In genomic region chr17:69563165-69563564, GRCm38 (mm10) we compare ENCODE assay signal across 8 mouse cellular contexts.
A peak's percentile ranks its signal among the peaks of the same experiment; 100 is the strongest.
DNase-seq lines count a peak whose midpoint lies in the region; ATAC-seq and TF ChIP-seq lines count a peak whose summit lies in the region.

No protein-coding gene starts in this region.

- no peak for TF ChIP-seq POLR2A in MEL (IDR thresholded peaks at IDR 0.05; ENCODE audit: control insufficient read depth in 1 of 2, insufficient read depth in 1 of 2, low read depth in 1 of 2, low read length in 2 of 2, poor library complexity in 1 of 2)

- peak; percentile 58 for TF ChIP-seq RAD21 in MEL (IDR thresholded peaks at IDR 0.05; ENCODE audit: low read depth, low read length)

- no peak overlapping the region for H3K27ac ChIP-seq in MEL (ENCODE audit: control insufficient read depth, low read depth, low read length)
- H3K27ac ChIP-seq in forebrain, embryonic 13.5 days = no peak overlapping the region
- no peak overlapping the region for H3K27ac ChIP-seq in intestine, embryonic 16.5 days (ENCODE audit: low read length)
- no peak overlapping the region for H3K27ac ChIP-seq in midbrain, embryonic 16.5 days (ENCODE audit: low read length)

- peak; percentile 94 for ATAC-seq in forebrain, embryonic 13.5 days
- ATAC-seq in intestine, embryonic 16.5 days = peak; percentile 70
- ATAC-seq in midbrain, embryonic 16.5 days = peak; percentile 90

- WGBS in forebrain, embryonic 13.5 days = 12% methylated on average over 4 of the region's 4 CpGs
- 14% methylated on average over 4 of the region's 4 CpGs for WGBS in intestine, embryonic 16.5 days
- WGBS in midbrain, embryonic 16.5 days = 9% methylated on average over 4 of the region's 4 CpGs

- no peak for TF ChIP-seq EP300 in MEL (IDR thresholded peaks at IDR 0.05; ENCODE audit: low read depth in 1 of 2, low read length in 2 of 2)

- H3K9ac ChIP-seq in MEL (ENCODE audit: control insufficient read depth, low read depth, low read length, poor library complexity, severe bottlenecking) = no peak overlapping the region
- H3K9ac ChIP-seq in forebrain, embryonic 13.5 days = no peak overlapping the region
- no peak overlapping the region for H3K9ac ChIP-seq in intestine, embryonic 16.5 days (ENCODE audit: low read depth, low read length)
- H3K9ac ChIP-seq in midbrain, embryonic 16.5 days (ENCODE audit: low read depth, low read length) = no peak overlapping the region

- H3K4me3 ChIP-seq in MEL (ENCODE audit: control insufficient read depth in 1 of 2, insufficient read depth in 1 of 2, low read depth in 2 of 2, low read length in 2 of 2) = no peak overlapping the region
- H3K4me3 ChIP-seq in forebrain, embryonic 13.5 days = no peak overlapping the region
- no peak overlapping the region for H3K4me3 ChIP-seq in intestine, embryonic 16.5 days (ENCODE audit: low read length)
- H3K4me3 ChIP-seq in midbrain, embryonic 16.5 days (ENCODE audit: low read depth, low read length) = no peak overlapping the region

- peak; percentile 43 for DNase-seq in MEL (ENCODE audit: low read depth, low spot score)
- DNase-seq in brain, embryonic 18.5 days (ENCODE audit: low read depth, low spot score) = peak; percentile 55
- peak; percentile 33 to 68 for DNase-seq in left cerebral cortex, postnatal 10 days (ENCODE audit: extremely low spot score in 1 of 2, low spot score in 2 of 2)
- peak; percentile 41 for DNase-seq in telencephalon, adult 2 months (ENCODE audit: low read depth, low spot score)
- no peak for DNase-seq in thymus, postnatal 36 days

- no peaks in the 10 kb centered on the region for H3K9me3 ChIP-seq in MEL (replicated peaks; ENCODE audit: insufficient read depth, low read length)
- no peaks in the 10 kb centered on the region for H3K9me3 ChIP-seq in forebrain, embryonic 13.5 days (replicated peaks)
- no peaks in the 10 kb centered on the region for H3K9me3 ChIP-seq in intestine, embryonic 16.5 days (ENCODE audit: control insufficient read depth, low read length)
- H3K9me3 ChIP-seq in midbrain, embryonic 16.5 days (replicated peaks; ENCODE audit: control insufficient read depth, low read length, poor library complexity, severe bottlenecking) = no peaks in the 10 kb centered on the region

- intact Hi-C loops in left cerebral cortex, postnatal 10 days (cut with DNase I) = loop anchor here (10.0 kb wide), 2 partner anchors 782 to 862 kb away; no protein-coding TSS in a partner anchor

- H3K79me2 ChIP-seq in MEL (ENCODE audit: control insufficient read depth, insufficient read depth, low read length, poor library complexity) = no peaks in the 10 kb centered on the region

- no peaks in the 10 kb centered on the region for H3K36me3 ChIP-seq in MEL (ENCODE audit: control insufficient read depth in 1 of 2, insufficient read depth in 2 of 2, low read length in 2 of 2)
- H3K36me3 ChIP-seq in forebrain, embryonic 13.5 days (ENCODE audit: poor library complexity, severe bottlenecking) = no peaks in the 10 kb centered on the region
- H3K36me3 ChIP-seq in intestine, embryonic 16.5 days (ENCODE audit: control insufficient read depth, insufficient read depth, low read length) = no peaks in the 10 kb centered on the region
- H3K36me3 ChIP-seq in midbrain, embryonic 16.5 days (ENCODE audit: control insufficient read depth, insufficient read depth, low read length) = no peaks in the 10 kb centered on the region

- H3K4me2 ChIP-seq in forebrain, embryonic 13.5 days = no peak overlapping the region
- H3K4me2 ChIP-seq in intestine, embryonic 16.5 days (ENCODE audit: low read depth, low read length) = no peak overlapping the region
- no peak overlapping the region for H3K4me2 ChIP-seq in midbrain, embryonic 16.5 days (ENCODE audit: low read length)

- TF ChIP-seq CTCF in MEL (IDR thresholded peaks at IDR 0.05 in 2 of 3, conservative IDR thresholded peaks at IDR 0.05 in 1 of 3; ENCODE audit: control insufficient read depth in 1 of 3, insufficient read depth in 1 of 3, low read depth in 2 of 3, low read length in 3 of 3, poor library complexity in 1 of 3, severe bottlenecking in 1 of 3) = peak; percentile 29 to 55 (median 52)

- no peaks in the 10 kb centered on the region for H3K4me1 ChIP-seq in MEL (ENCODE audit: control insufficient read depth in 1 of 2, insufficient read depth in 2 of 2, low read length in 2 of 2)
- no peaks in the 10 kb centered on the region for H3K4me1 ChIP-seq in forebrain, embryonic 13.5 days
- H3K4me1 ChIP-seq in intestine, embryonic 16.5 days (ENCODE audit: control insufficient read depth, insufficient read depth, low read length) = no peaks in the 10 kb centered on the region
- H3K4me1 ChIP-seq in midbrain, embryonic 16.5 days (ENCODE audit: control insufficient read depth, insufficient read depth, low read length) = no peaks in the 10 kb centered on the region

- no peaks in the 10 kb centered on the region for H3K27me3 ChIP-seq in MEL (ENCODE audit: control insufficient read depth in 1 of 2, insufficient read depth in 2 of 2, low read length in 2 of 2)
- H3K27me3 ChIP-seq in forebrain, embryonic 13.5 days = no peaks in the 10 kb centered on the region
- H3K27me3 ChIP-seq in intestine, embryonic 16.5 days (replicated peaks; ENCODE audit: control insufficient read depth, insufficient read depth, low read length) = no peaks in the 10 kb centered on the region
- H3K27me3 ChIP-seq in midbrain, embryonic 16.5 days (ENCODE audit: control insufficient read depth, insufficient read depth, low read depth, low read length) = no peaks in the 10 kb centered on the region

TF ChIP-seq in MEL, 35 proteins besides CTCF, POLR2A, EP300 and RAD21:
- TF ChIP-seq RCOR1 (IDR thresholded peaks at IDR 0.05; ENCODE audit: low read depth, low read length) (no peak), ZC3H11A (IDR thresholded peaks at IDR 0.05; ENCODE audit: low read depth, low read length) (0 out of 2 replicates have a peak, but pooled peaks have one; percentile 23), MYC (IDR thresholded peaks at IDR 0.05; ENCODE audit: low read depth, low read length) (no peak), ZMIZ1 (IDR thresholded peaks at IDR 0.05; ENCODE audit: low read depth, low read length) (no peak), MAZ (IDR thresholded peaks at IDR 0.05; ENCODE audit: low read depth, low read length) (no peak), UBTF (IDR thresholded peaks at IDR 0.05; ENCODE audit: borderline replicate concordance, insufficient read depth, low read depth, low read length) (no peak), USF1 (IDR thresholded peaks at IDR 0.05; ENCODE audit: low read depth, low read length) (no peak), SMC3 (IDR thresholded peaks at IDR 0.05; ENCODE audit: low read depth, low read length) (peak; percentile 51), ZKSCAN1 (IDR thresholded peaks at IDR 0.05; ENCODE audit: low read depth, low read length) (no peak), ELF1 (IDR thresholded peaks at IDR 0.05; ENCODE audit: low read depth, low read length) (no peak)

Comparison
In these comparisons a context has a peak if more than half of its experiments do, and no peak if none do; other contexts are left out.
1. DNase-seq: peak in MEL (single experiment), brain, embryonic 18.5 days (single experiment), left cerebral cortex, postnatal 10 days (2 of 2) and telencephalon, adult 2 months (single experiment); none in thymus, postnatal 36 days (0 of 2).
2. Peak in every context shown above with its lines, with median percentiles within 50 percentile points of each other: ATAC-seq.